Mouse (Mus musculus) ES-Bruce4 (cell line): ENCODE data around the gene Akap7.

Experiments
- CTCF ChIP-seq: IDR thresholded peaks from one replicate; pipeline ENCODE4 v1.8.1; 2011; ENCODE audit warnings: low read depth, low read length
- EP300 ChIP-seq: IDR thresholded peaks from 2 replicates; pipeline ENCODE4 v1.6.1; 2011; ENCODE audit warnings: low read depth, low read length; ENCODE audit not compliant: insufficient read depth

- TF ChIP-seq CTCF (no peak), EP300 (no peak)
Observed at GRCm38 (mm10) chr10:25333390-25334079, 25.9 kb upstream of the Akap7 start.
